Mouse (Mus musculus): Measurements from ENCODE around the gene Palm3.

Palm3 gene

GRCm38 (mm10) chr8:84063861-84064610 lies 42.8 kb downstream of the Palm3 start:
- peak in 1 of 2 experiments; percentile 37 for DNase-seq (ENCODE audit: inconsistent age in 2 of 2, low spot score in 1 of 2)

DNA sequence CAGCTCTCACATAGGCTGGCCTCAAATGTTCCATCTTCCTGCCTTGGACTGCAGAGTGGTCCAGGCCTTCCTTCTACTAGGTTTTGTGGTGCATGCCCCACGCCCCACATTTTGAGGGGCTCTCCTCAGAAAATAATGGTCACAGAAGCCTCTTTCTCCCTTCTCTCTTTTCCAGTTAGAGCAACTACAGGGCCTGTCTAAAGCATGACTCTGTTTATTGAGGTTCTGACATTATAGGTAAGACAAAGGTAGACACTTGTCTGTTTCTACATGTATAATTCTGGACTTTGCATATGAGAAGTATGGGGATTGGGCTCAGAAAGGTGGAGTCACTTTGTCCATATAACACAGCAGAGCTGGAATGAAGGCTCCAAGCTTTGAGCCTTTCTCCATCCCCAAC lies 43.8 kb downstream of the Palm3 start, which contains the start of gene Gm10643:
TSS of gene Gm10643 (minus strand) at position 101 of the 400 bp plus-strand sequence.
- peak in 1 of 2 experiments; percentile 27 for DNase-seq (ENCODE audit: inconsistent age in 2 of 2, low spot score in 1 of 2)

GRCm38 (mm10) chr8:84065457-84066072 lies 44.3 kb downstream of the Palm3 start:
- peak in 1 of 2 experiments; percentile 21 for DNase-seq (ENCODE audit: inconsistent age in 2 of 2, low spot score in 1 of 2)

DNA sequence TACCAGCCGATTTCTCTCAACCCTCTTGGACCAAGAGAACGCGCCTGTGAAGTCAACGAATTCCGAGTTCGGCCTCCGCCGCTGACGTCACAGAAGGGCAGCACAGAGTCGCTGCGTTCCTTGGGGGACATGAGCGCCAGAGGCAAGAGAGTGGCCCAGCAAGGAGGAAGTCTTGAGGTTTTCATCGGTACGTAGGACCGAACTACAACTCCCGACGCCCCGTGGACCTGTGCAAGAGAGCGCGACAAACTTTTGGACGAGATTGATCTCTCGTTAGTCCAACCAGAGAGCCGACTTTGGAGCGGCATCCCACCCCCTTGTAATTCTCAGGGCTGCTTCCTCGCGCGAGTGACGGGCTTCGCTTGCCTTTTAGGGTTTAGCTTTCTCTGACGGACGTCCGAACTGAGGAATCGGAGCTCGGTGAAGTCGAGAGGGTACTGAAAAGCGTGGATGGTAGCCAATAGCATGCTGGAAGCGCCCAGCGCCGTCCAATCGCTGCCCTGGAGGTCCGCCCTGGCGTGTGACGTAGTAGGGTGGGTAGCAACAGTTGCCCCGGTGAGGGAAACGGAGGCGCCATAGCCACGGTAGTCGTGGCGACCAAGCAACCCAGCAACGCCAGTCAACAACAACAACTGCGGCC lies 45.1 kb downstream of the Palm3 start, which contains the start of gene Rfx1:
TSS of gene Rfx1 (plus strand) at position 544 of the 640 bp plus-strand sequence.
- peak; percentile 100 for DNase-seq (ENCODE audit: inconsistent age in 2 of 2, low spot score in 1 of 2)

- peak; percentile 97 to 99 for DNase-seq (ENCODE audit: inconsistent age in 2 of 2, low spot score in 1 of 2)
Measured at GRCm38 (mm10) chr8:84067047-84067573, 45.8 kb downstream of the Palm3 start.

GRCm38 (mm10) chr8:84067911-84068310 lies 46.6 kb downstream of the Palm3 start:
- peak in 1 of 2 experiments; percentile 34 for DNase-seq (ENCODE audit: inconsistent age in 2 of 2, low spot score in 1 of 2)

- DNase-seq (ENCODE audit: inconsistent age in 2 of 2, low spot score in 1 of 2): peak; percentile 59 to 87
Measured at GRCm38 (mm10) chr8:84068316-84069035, 47.2 kb downstream of the Palm3 start.

- peak in 1 of 2 experiments; percentile 60 for DNase-seq (ENCODE audit: inconsistent age in 2 of 2, low spot score in 1 of 2)
Measured at GRCm38 (mm10) chr8:84069169-84069568, 47.9 kb downstream of the Palm3 start.

DNA sequence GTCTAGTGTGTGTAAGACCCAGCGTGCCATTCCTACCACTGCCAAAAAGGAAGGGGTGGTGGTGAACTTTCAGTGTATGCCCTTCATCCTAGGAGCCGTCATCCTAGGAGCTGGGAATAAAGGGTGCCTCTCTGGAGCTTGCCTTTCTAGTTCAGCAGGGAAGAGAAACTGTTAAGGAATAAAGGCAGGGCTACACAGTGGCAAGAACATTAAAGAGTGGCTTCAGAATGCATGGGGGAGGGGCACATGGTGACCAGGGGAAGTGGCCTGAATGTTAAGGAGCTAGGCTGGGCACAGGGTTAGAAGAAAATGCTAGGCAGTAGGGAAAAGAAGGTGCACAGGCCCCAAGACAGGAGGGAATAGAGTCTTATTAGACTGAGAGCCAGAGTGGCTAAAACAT lies 48.5 kb downstream of the Palm3 start:
- peak in 1 of 2 experiments; percentile 48 for DNase-seq (ENCODE audit: inconsistent age in 2 of 2, low spot score in 1 of 2)

- peak in 1 of 2 experiments; percentile 65 for DNase-seq (ENCODE audit: inconsistent age in 2 of 2, low spot score in 1 of 2)
Measured at GRCm38 (mm10) chr8:84070241-84070640, 49.0 kb downstream of the Palm3 start.

DNA sequence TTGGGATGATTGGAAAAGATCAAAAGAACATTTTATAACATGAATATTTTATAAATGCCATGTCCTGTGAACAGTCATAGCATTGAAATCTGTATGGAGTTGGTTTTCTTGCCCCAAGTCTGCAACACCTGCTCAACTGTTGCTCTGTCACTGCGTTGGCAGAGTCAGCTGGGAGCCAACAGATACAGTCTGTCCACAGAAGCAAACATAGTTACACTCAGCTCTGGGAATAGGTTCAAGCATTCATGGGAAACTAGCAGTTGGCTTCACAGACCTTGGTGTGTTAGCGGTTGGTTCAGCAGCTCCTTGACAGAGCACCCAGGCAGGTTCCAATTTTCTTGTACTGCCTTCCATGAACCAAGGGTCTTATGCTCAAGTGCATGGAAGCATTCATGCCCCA lies 49.4 kb downstream of the Palm3 start:
- peak in 1 of 2 experiments; percentile 48 for DNase-seq (ENCODE audit: inconsistent age in 2 of 2, low spot score in 1 of 2)

- DNase-seq (ENCODE audit: inconsistent age in 2 of 2, low spot score in 1 of 2): peak in 1 of 2 experiments; percentile 51
Measured at GRCm38 (mm10) chr8:84071921-84072320, 50.6 kb downstream of the Palm3 start.

- DNase-seq (ENCODE audit: inconsistent age in 2 of 2, low spot score in 1 of 2): no peak
Measured at GRCm38 (mm10) chr8:84072321-84072720, 51.0 kb downstream of the Palm3 start.

- DNase-seq (ENCODE audit: inconsistent age in 2 of 2, low spot score in 1 of 2): no peak
Measured at GRCm38 (mm10) chr8:84073230-84073976, 52.1 kb downstream of the Palm3 start.

GRCm38 (mm10) chr8:84076412-84076811 lies 55.1 kb downstream of the Palm3 start:
- no peak for DNase-seq (ENCODE audit: inconsistent age in 2 of 2, low spot score in 1 of 2)

GRCm38 (mm10) chr8:84076849-84077248 lies 55.6 kb downstream of the Palm3 start:
- DNase-seq (ENCODE audit: inconsistent age in 2 of 2, low spot score in 1 of 2): no peak

DNA sequence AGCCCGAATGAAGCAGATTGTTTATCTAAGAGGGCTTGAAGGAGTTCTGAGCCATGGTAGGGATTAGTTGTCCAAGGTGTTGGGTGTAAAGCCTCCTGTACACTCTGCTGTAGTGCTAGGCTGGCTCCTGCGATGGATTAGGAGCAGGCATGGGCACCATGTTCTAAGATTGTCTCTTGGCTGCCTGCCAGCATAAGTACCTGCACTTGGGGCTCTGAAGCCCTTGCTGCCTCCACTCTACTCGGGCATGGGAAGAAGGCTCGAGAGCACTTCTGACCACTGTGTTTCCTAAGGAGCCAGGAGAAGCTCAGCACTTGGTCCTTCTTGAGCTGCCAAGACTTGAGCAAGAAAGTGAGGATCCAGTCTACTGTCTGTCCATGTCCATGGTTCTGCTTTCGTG lies 57.9 kb downstream of the Palm3 start:
- no peak for DNase-seq (ENCODE audit: inconsistent age in 2 of 2, low spot score in 1 of 2)

All from adrenal gland, adult (tissue).